Comparison of ENCODE assay signal across 8 mouse cellular contexts in genomic region chr12:86795838-86796232, GRCm38 (mm10).
A peak's percentile ranks its signal among the peaks of the same experiment; 100 is the strongest.
DNase-seq lines count a peak whose midpoint lies in the region; ATAC-seq lines count a peak whose summit lies in the region.

No protein-coding gene starts in this region.

- H3K36me3 ChIP-seq in limb, embryonic 15.5 days = no peaks in the 10 kb centered on the region

- peak; percentile 50 to 68 for DNase-seq in urinary bladder, adult 18-20 months (ENCODE audit: low spot score in 2 of 2)
- no peak for DNase-seq in urinary bladder, postnatal 10 days (ENCODE audit: low spot score)
- DNase-seq in embryo, embryonic 10.5 days (ENCODE audit: low spot score) = peak; percentile 96
- DNase-seq in gastrocnemius, postnatal 4 days (ENCODE audit: low spot score in 2 of 2) = peak; percentile 54 to 78
- peak; percentile 84 for DNase-seq in kidney, adult 18-20 months
- DNase-seq in monocyte, adult 2 months (ENCODE audit: low read depth in 1 of 2, low spot score in 2 of 2) = peak; percentile 55 to 68
- peak; percentile 64 to 78 for DNase-seq in spleen, postnatal 14 days (ENCODE audit: low spot score in 2 of 2)

- peaks cover 31% of the 10 kb centered on the region for H3K4me1 ChIP-seq in limb, embryonic 15.5 days

- H3K4me3 ChIP-seq in limb, embryonic 15.5 days = no peak overlapping the region

- 2% methylated on average over 4 of the region's 4 CpGs for WGBS in limb, embryonic 15.5 days

- no peaks in the 10 kb centered on the region for H3K9me3 ChIP-seq in limb, embryonic 15.5 days

- no peak overlapping the region for H3K9ac ChIP-seq in limb, embryonic 15.5 days

- ATAC-seq in limb, embryonic 15.5 days (ENCODE audit: insufficient number of reproducible peaks, low FRiP score, low TSS enrichment, low read depth) = no peak

- H3K27ac ChIP-seq in limb, embryonic 15.5 days = peak overlapping the region; percentile 55; the same call in 1 of the 2 replicates

- H3K4me2 ChIP-seq in limb, embryonic 15.5 days = no peak overlapping the region

- no peaks in the 10 kb centered on the region for H3K27me3 ChIP-seq in limb, embryonic 15.5 days
